Mouse (Mus musculus) G1E (cell line): ENCODE measurements around the gene Agmo.

Experiments used
- CTCF ChIP-seq: IDR thresholded peaks from 2 replicates; pipeline ENCODE4 v1.5.1; 2012; ENCODE audit warnings: low read depth, low read length, inconsistent platforms, mixed read lengths
- GATA1 ChIP-seq: IDR thresholded peaks from 2 replicates; pipeline ENCODE4 v1.6.1; 2012; ENCODE audit warnings: borderline replicate concordance, low read length, inconsistent platforms, mixed read lengths
- GATA2 ChIP-seq: IDR thresholded peaks from 2 replicates; pipeline ENCODE4 v1.6.1; 2012; ENCODE audit warnings: low read depth, low read length, inconsistent platforms, borderline replicate concordance
- POLR2AphosphoS5 ChIP-seq: IDR thresholded peaks from 2 replicates; pipeline ENCODE4 v1.6.1; 2012; ENCODE audit warnings: low read depth, low read length, inconsistent platforms; ENCODE audit not compliant: insufficient replicate concordance
- TAL1 ChIP-seq: conservative IDR thresholded peaks from 2 replicates; pipeline ENCODE4 v1.6.1; 2012; ENCODE audit warnings: low read depth, low read length, inconsistent platforms, mixed read lengths

GRCm38 (mm10) chr12:37344225-37344624 is 102.8 kb downstream of the Agmo start:
- no peak for TF ChIP-seq CTCF
- TF ChIP-seq POLR2AphosphoS5, result no peak
- no peak for TF ChIP-seq GATA1
- no peak for TF ChIP-seq GATA2
- TF ChIP-seq TAL1, result no peak
